Mouse (Mus musculus) Patski (cell line): ENCODE measurements around the gene Pard3b. TPM values are rescaled to one million over a fixed set of nuclear protein-coding genes. Genes with fewer than 3 reads are reported as not detected.

Experiments
- ATAC-seq: fragments of 100-300 bp; one replicate; pipeline ENCODE4 v1.8.0; 2021
- CTCF ChIA-PET: fragments of 350-600 bp; sonication (Branson Sonifier 250); formaldehyde crosslinking; loops from one replicate; lab custom pipeline; 2022; ENCODE audit warnings: inconsistent platforms; lab: Charles Lee
- POLR2A ChIA-PET: fragments of 350-600 bp; sonication (Branson Sonifier 250); formaldehyde crosslinking; loops from one replicate; lab custom pipeline; 2022; ENCODE audit warnings: antibody characterized with exemption, inconsistent platforms; lab: Charles Lee
- DNase-seq: peaks from one replicate; pipeline ENCODE4 v3.0.0-alpha.2; 2011; ENCODE audit warnings: low read depth, low spot score
- H3K27me3 ChIP-seq: fragments of 371-371 bp; one replicate; pipeline ENCODE4 v1.5.1; 2021
- CTCF ChIP-seq: fragments of 100-300 bp; IDR thresholded peaks from one replicate; pipeline ENCODE4 v1.5.1; 2021
- in situ Hi-C: fragments of 300-500 bp; cut with MboI; formaldehyde crosslinking; loops from 3 replicates; pipeline ENCODE4 v1.11.1; 2018; ENCODE audit warnings: low pct_unique_long_range_greater_than_20kb, mixed read lengths
- polyA plus RNA-seq: library from polyadenylated mRNA; unstranded; gene quantifications from one replicate; pipeline ENCODE4 v1.2.3, GENCODE M21; 2021

Pard3b gene
- polyA plus RNA-seq, 1 experiment from 2014 or later = 9.1 TPM

DNA sequence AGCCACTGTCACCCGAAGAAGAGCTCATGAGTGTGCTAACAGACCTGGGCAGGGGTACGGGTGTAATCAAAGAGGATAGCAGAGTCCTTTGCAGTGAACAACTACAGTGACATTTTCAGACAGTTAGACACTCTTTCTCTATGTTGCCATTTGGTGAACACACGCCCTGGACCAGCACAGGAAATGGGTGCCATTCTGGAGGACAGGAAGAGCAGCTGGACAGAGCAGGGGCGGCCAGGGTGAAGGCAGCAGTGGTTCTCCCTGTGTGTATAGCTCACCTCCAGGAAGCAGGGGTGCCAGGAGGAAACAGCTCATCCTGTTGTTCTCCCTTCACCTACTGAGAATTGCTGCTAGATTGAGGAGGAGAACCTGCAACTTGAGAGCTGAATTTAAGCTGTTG, 773.4 kb downstream of the Pard3b start:
- in situ Hi-C loops = no loop called here
- H3K27me3 ChIP-seq = no peaks in the 10 kb centered on the region
- ATAC-seq = no peak
- TF ChIP-seq CTCF = no peak
- DNase-seq = no peak
- POLR2A ChIA-PET = no interaction called here
- CTCF ChIA-PET = no interaction called here

DNA sequence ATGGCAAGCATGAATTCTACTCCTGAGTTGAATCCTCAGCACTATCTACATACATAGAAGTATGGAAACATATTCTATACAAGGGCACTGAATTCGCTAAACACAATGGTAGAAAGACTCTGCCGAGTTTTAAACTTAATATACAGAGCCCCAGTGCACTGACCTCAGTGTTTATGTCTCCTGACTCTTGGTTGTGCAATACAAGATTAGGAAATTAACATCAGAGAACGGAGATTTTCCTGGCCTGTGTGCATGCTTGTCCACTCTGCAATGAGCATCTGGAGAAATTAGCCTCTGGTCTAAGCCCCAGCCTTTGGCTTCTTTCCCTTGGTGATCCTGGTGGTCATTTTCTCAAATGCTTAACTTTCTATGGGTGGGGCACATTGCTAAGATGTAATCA, 774.4 kb downstream of the Pard3b start:
- POLR2A ChIA-PET = no interaction called here
- DNase-seq = no peak
- in situ Hi-C loops = no loop called here
- TF ChIP-seq CTCF = no peak
- CTCF ChIA-PET = no interaction called here
- H3K27me3 ChIP-seq = no peaks in the 10 kb centered on the region
- no peak for ATAC-seq

DNA sequence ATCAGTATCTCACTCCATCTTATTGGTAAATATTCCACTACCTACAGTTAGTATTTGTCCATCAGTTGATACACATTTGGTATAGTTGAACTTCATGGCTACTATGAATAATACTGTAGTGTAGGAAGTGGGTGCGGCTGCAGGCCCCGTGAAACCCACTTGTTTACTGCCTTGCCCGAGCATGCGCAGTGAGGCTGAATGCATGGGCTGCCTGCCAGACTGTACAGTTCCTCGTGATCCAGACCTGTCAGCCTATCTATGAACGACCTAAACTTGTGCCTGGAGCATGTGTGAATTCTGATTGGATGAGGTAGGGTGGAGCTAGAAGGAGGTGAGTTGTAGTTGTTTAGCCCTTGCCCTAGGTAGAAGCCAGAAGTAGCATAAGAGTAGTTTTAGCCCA, 775.9 kb downstream of the Pard3b start:
- POLR2A ChIA-PET = no interaction called here
- H3K27me3 ChIP-seq = no peaks in the 10 kb centered on the region
- DNase-seq (no peak), ATAC-seq (no peak)
- in situ Hi-C loops = no loop called here
- no peak for TF ChIP-seq CTCF
- CTCF ChIA-PET = no interaction called here

DNA sequence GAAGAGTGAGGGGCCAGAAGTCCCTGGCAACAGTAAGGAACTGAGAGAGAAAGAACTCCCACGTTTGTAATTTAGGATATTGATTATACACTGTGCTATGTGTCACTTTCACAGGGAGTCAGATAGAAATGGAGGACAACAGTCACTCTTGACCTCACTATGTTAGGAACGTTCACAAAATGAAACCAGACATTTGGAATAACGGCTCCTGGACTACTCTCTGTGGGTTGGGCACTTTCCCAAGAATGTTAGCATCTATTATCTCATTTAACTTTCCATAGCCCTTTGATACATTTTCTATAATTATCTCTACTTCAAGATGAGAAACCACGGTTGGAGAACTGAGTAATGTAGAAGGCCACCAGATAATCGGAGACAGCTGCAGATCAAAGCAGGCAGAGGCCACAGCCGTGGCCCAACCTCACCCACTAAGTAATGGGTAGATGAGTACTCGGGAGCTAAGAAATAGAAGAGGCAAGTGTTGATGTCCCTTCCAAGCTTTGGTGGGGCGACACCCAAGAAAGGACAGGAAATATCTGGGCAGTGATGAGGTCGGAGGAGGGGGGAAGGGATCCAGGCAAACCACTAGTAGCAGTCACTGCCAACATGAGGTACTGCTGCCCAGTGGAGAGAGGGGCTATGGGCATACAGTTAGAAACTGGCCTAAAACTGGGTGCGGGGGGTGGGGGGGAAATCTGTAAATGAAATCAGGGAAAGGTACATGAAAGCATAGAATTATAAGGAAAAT, 778.2 kb downstream of the Pard3b start:
- POLR2A ChIA-PET = no interaction called here
- DNase-seq = no peak
- no peaks in the 10 kb centered on the region for H3K27me3 ChIP-seq
- in situ Hi-C loops = no loop called here
- CTCF ChIA-PET = no interaction called here
- no peak for ATAC-seq
- no peak for TF ChIP-seq CTCF

DNA sequence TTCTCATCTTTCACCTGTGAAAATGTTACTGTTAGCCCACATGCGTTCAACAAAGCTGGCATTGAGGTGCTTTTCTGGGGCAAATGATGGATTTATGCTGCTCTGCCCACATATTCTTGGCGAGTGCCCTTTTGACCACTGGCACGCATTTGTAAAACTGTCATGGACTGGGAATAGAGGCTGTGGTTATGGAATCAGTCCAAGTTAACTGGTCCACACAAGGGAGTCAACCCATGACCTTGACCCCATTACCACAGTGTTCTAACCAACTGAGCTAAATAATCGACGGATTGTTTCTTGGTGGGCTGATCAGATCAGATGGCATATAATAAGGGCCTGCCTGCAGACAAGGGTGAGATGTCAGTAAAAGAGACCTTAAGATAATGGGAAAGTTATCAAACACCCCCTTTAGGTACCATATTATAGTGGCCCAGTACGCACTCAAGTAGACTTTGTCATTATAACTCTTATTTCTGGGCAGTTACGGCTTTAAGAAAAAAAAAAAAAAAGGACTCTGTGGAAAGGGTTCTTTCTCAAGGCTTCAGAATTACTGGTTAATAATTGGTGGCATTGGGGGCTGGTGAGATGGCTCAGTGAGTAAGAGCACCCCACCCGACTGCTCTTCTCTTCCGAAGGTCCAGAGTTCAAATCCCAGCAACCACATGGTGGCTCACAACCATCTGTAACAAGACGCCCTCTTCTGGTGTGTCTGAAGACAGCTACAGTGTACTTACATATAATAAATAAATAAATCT, 784.4 kb downstream of the Pard3b start:
- no peaks in the 10 kb centered on the region for H3K27me3 ChIP-seq
- in situ Hi-C loops = no loop called here
- DNase-seq = no peak
- ChIA-PET POLR2A (no interaction called here), CTCF (no interaction called here)
- TF ChIP-seq CTCF = no peak
- ATAC-seq = no peak

DNA sequence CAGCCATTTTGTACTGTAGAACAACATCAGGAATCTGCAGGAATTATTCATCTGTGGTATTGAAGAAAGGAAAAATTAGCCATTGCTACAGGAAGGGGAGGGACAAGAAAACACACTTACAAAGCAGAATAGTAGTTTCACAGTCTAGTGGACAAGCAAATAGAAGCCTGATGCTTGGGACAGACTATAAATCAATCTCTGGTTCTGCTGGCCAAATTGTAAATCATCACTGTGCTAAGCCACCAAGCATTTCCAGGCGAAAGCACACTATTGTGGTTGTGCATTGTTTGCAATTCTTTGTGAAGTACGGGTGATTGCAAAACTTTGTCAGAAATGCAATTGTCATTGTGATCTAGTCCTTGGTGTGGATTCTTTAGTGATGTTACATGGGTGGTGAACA, 786.7 kb downstream of the Pard3b start:
- H3K27me3 ChIP-seq = no peaks in the 10 kb centered on the region
- in situ Hi-C loops = loop anchor here (25.0 kb wide), 1 partner anchor 262 kb away; no protein-coding TSS in a partner anchor
- ChIA-PET POLR2A (interaction anchor here (0.6 kb wide), 1 partner anchor 199 kb away, joined by 9 read pairs; no protein-coding TSS in a partner anchor), CTCF (no interaction called here)
- ATAC-seq = no peak
- no peak for TF ChIP-seq CTCF
- no peak for DNase-seq

DNA sequence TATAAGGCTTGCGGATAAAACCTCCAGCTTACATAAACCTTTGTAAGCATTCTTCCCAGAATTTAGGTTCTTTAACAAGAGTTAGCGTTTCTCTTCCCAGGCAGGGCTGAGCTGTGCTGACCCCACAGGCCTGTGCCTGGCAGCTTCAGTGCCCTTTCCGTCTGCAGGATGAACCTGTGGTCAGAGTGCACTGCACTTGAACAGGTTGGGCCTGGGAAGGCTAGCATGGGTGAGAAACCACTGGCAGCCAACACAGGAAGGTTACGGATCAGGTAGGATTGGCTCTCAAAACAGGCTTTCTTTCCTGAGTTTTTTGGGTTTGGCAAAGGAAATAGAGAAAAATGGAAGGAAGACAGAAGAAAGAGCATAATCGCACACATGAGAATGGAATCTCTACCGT, 790.1 kb downstream of the Pard3b start:
- no peak for DNase-seq
- TF ChIP-seq CTCF = no peak
- in situ Hi-C loops = loop anchor here (25.0 kb wide), 1 partner anchor 259 kb away; no protein-coding TSS in a partner anchor
- CTCF ChIA-PET = interaction anchor here (1.2 kb wide), 1 partner anchor 10 kb away, joined by 3 read pairs; no protein-coding TSS in a partner anchor
- ATAC-seq = no peak
- POLR2A ChIA-PET = no interaction called here
- H3K27me3 ChIP-seq = no peaks in the 10 kb centered on the region

DNA sequence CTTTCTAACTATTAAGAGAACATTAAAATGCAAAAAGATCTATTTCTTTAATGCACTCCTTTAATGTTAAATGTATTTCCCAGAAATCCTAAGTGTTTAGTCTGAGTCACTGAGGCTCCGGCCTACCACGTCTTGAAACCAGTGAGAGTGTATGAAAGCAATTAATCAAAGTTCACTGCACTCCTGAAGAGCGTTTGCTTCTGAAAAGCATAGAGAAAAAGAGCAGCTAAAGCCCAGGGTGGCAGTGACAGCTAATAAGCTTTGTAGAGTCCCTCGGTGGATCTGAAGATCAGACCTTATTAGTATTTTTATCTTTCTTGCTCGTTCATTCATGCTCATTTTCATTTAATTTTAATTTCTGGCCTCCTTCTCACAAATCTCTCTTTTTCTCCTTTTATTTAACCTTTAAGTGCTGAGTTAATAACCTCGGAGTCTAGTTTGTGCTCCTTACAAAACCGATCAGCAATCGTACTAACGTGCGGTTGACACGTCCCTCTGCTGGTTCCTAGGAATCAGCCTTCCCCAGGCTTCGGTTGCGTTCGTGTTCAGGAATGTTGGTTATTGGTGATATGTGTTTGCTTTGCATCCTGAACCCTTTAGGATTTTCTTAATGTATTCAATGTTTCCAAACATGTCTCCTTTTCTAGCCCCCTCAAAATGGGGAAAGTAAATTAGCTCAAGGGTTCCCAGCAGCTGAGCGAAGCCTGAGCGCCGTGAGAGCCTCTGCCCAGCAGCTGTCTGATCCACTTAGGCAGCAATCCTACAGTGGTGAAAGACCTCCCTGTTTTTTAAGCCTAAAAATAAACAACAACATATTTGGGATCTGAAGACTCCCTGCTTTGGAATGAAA, 790.9 kb downstream of the Pard3b start:
- H3K27me3 ChIP-seq = no peaks in the 10 kb centered on the region
- TF ChIP-seq CTCF = no peak
- in situ Hi-C loops = loop anchor here (25.0 kb wide), 1 partner anchor 258 kb away; no protein-coding TSS in a partner anchor
- DNase-seq (no peak), ATAC-seq (no peak)
- ChIA-PET POLR2A (no interaction called here), CTCF (no interaction called here)

DNA sequence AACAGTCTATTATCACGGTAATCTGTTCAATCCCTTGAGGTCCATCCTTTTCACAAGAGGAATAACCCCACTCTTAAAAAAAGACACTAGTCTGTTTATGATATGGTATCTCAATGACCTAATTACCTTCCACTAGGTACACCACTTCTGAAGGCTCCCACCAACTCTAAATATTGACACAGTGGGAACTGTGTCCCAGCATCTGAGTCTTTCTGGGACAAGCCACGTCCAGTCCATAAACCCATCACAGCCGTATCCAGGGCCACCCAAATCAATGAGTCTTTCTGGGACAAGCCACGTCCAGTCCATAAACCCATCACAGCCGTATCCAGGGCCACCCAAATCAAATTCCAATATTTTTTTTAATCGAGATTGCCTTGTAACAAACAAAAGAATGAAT, 792.4 kb downstream of the Pard3b start:
- no peaks in the 10 kb centered on the region for H3K27me3 ChIP-seq
- in situ Hi-C loops = loop anchor here (25.0 kb wide), 1 partner anchor 256 kb away; no protein-coding TSS in a partner anchor
- ATAC-seq (no peak), DNase-seq (no peak)
- TF ChIP-seq CTCF = no peak
- CTCF ChIA-PET = no interaction called here
- POLR2A ChIA-PET = interaction anchor here (0.6 kb wide), 1 partner anchor 348 kb away, joined by 3 read pairs; no protein-coding TSS in a partner anchor

DNA sequence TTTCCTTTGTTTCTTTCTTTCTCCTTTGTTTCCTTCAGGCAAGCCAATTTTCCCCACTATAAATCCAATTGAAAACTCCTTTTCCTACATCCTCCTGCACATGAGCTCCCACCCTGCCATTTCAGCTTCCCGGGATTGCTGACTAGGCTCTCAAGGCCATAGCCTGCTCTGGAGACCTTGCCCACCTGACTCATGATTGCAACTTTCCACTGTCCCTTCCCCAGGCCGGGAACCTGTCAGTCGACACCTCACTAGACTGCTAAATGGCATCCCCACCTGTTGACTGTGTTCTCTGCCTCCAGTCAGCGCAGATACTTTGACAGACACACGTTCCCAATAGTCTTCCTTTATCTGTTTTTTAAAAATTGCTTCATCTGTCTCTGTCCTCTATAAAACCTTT, 795.3 kb downstream of the Pard3b start:
- H3K27me3 ChIP-seq = no peaks in the 10 kb centered on the region
- DNase-seq (no peak), ATAC-seq (no peak)
- no peak for TF ChIP-seq CTCF
- in situ Hi-C loops = loop anchor here (25.0 kb wide), 1 partner anchor 253 kb away; no protein-coding TSS in a partner anchor
- ChIA-PET CTCF (no interaction called here), POLR2A (no interaction called here)
